Mouse (Mus musculus) adrenal gland, adult 2 months (tissue): ENCODE measurements around the gene G430095P16Rik. TPM values are rescaled to one million over a fixed set of nuclear protein-coding genes. Genes with fewer than 3 reads are reported as not detected.
A peak's percentile ranks its signal among the peaks of the same experiment; 100 is the strongest.

Experiments
- DNase-seq: peaks from one replicate; pipeline ENCODE4 v3.0.0; 2021
- long read RNA-seq: library from polyadenylated mRNA; stranded (forward); transcript quantifications from one replicate; pipeline ENCODE4 v2.0.0, GENCODE M21; 2021
- polyA plus RNA-seq: library from polyadenylated mRNA; depleted of rRNA; stranded (reverse); fragments of >200 nt; gene quantifications from 2 replicates; pipeline ENCODE4 v1.2.3, GENCODE M21; 2012; rRNA removed
- total RNA-seq, 2 experiments: library from RNA; stranded (reverse); gene quantifications; 2 replicates each; pipeline ENCODE4 v1.2.3; 2021

The G430095P16Rik gene
- total RNA-seq = under 1 TPM in 1 of 2 experiments, not detected in 1; 0.59 TPM
- 0.26 and 0.76 TPM in 2 replicates for polyA plus RNA-seq
- long read RNA-seq = 0 reads

DNA sequence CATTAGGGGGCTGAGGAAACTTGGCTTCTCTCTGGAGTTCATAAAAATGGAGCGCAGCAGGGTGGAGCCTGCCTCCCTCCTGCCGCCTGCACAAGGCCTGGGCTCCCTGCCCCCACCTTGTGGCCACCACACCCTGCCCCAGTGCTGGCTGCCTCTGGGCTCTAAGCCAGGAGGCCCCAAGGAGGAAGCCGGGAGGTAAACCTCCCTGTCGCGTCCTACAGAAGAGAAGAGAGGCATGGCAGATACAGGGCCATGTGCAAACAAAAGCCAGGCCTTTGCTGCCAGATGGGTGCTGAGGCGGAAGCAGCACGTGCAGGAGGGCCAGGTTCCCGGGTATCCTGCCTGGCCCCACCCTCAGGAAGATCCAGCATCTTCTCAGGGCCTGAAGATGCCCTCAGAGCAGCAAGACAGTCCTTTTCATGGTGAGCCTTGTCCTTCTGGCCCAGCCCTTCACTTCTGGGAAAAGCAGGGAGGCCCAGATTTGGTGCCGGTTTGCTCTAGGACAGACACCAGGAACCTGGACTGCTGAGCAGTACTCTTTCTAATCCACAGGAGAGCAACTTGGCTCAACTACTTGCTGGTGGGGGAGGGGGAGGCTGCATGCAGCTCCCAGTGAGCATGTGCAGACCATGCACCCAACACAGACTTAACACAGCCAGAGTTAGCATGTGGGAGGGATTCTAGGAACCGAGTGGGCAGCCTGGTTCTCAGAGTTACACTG, at the start of gene G430095P16Rik:
TSS of gene G430095P16Rik (plus strand) at position 158 of the 721 bp plus-strand sequence.
- DNase-seq = peak; percentile 71

DNA sequence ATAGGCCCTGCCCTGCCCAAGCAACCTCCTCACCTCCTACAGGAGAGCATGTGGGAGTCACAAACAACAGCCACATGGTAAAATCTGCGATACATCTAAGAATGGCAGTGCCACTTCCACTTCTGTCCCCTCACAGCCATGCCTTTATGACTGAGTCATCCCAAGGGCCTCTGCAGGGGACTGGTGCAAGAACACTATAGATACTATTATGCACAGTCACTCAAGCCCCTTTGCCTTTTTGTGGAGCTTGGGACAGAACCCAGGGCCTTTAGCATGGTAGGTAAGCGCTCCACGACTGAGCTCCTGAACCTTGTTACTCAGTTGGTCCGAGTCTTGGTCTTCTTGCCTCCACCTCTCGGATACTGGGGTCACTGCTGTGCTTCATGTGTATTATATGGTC, 45.5 kb upstream of the G430095P16Rik start:
- DNase-seq = no peak

DNA sequence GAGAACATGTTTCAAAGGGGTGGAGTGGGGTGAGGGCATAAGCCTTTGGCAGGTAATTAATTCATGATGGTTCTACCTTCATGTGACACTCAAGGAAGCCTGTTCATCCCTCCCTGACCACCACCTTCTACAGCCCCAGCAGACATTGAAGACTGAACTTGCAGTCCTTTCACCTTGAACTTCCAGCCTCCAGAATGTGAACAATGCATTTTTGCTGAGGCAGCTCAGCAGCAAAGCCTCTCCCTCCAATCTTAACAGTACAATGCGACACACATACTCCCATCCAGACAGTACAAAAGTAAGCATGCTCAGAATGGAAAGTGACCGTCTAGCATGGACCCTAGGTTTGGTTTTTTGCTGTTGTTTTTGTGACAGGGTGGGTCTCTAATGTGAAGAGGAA, 41.3 kb upstream of the G430095P16Rik start:
- no peak for DNase-seq

DNA sequence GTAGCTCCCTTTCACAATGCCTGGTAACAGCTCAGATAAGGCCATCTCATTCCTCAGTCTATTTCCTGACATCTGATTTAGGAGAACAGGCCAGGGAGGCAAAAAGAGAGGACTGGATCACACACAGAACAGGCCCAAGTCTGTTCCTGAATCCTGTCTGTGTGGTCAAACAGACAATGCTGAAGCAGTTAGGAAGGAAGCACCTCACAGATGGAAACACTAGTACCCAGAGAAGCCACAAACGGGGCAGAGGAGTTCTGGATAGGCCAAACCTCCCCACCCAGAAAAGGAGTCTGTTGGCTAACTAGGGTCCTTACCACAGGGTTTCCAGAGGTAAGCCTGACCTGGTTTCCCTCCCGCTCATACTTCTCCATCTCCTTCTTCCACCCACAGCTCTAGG, 40.5 kb upstream of the G430095P16Rik start:
- no peak for DNase-seq

DNA sequence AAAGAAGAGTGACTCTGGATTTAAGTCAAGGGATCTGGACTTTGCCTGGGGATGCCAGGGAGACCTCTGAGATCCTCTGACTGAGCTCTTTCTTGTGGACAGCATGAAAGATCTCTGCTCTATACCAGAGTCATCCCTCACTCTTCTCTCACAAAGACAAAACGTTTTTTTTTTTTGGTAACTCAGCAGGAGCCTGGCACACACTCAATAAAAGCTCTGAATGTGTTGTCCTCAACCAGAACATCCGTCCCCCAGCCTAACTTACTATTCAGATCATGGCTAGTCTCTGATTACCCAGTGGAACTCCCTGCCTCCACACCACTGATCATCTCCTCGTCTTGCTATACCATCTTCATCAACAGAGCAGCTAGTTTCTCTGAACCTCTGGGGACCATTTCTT, 38.3 kb upstream of the G430095P16Rik start:
- no peak for DNase-seq

DNA sequence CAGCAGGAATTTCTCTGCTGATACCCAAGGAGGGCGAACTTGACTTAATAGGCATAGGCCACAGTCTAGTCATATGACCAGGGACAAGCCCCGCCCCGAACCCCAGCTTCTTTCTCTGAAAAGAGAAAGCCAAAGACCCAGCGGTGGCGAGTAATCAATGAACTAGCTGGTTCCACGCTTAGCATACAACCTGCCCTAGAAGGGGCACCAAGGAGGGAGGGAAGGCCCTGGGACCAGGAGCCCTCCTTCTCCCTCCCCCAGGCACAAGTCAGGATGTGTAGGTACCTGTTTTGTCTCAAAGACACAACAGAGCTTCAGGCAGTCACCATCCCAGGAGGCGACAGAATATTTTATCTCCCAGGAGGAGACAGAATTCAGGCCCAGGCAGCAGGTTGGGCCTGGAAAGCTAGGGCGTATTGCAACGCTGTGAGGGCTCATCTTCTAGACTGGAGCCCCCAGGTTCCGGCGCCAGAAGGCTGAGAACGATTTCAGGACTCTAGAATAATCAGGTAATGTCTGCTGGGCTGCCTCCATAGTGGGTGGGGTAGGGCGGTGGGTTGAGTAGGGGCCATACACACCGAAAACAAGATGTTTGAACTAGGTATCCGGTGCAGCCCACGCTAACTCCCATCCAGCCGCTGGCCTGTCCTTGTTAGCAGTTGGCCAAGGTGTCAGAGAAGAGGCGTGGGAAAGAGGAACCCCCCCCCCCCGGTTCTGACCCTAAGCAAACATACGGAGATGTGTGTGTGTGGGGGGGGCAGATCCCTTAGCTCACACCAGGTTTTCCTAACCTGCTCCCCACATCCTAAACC, 36.4 kb upstream of the G430095P16Rik start, which contains the start of gene Trmt1:
TSS of gene Trmt1 (plus strand) at position 117 of the 812 bp plus-strand sequence.
- DNase-seq = peak; percentile 62

DNA sequence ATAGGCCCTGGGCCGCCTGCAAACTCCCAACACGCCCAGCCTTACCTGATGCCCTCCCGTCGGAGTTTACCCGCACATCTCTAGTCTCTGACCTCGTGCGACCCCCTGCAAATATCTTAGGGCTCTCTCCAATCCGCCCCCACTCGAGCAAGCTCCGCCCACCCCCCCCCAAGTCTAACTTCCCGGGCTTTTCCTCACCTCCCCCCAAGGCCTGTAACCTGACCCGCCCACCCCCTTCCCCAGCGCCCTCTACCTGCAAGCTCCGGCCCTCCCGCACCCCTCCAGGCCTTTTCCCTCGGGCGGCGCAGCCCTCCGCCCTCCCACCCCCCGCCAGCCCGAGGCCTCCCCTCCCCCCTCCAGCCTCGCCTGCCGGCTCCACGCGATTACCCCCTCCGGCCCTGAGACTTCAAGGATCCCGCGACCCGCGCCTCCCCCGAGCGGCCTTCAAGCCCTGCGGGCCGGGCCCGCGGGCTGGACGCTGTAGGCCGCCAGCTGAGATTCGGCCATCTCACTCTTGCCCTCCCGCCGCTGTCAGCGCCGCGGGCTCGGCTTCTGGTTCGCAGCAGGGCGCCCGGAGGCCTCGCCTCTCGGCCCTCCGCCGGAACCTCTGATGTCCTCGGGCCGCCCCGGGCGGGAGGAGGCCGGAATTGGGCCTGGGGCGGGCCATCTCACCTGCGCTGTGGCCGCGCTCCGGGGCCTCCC, 35.7 kb upstream of the G430095P16Rik start:
- no peak for DNase-seq

DNA sequence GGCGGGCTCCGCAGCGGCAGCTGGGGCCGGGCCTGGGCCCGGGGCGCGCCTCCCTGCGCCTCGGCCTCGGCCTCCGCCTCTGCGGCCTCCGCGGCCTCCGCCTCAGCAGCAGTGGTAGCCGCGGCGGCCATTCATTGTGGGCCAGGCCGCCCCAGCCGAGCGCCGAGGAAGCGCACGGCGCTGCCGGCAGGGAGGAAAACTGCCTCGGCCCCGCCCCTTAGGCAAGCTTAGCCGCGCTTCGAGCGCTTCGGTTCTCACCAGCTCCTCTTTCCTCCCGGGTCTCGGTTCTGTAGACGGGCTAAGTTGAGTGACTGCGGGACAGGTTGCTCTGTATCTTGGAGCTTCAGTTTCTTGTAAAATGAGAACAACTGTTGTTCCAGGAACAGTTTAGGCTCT, 35.1 kb upstream of the G430095P16Rik start, which contains the start of gene Nacc1:
TSS of gene Nacc1 (minus strand) at position 158 of the 396 bp plus-strand sequence.
- peak; percentile 93 for DNase-seq

DNA sequence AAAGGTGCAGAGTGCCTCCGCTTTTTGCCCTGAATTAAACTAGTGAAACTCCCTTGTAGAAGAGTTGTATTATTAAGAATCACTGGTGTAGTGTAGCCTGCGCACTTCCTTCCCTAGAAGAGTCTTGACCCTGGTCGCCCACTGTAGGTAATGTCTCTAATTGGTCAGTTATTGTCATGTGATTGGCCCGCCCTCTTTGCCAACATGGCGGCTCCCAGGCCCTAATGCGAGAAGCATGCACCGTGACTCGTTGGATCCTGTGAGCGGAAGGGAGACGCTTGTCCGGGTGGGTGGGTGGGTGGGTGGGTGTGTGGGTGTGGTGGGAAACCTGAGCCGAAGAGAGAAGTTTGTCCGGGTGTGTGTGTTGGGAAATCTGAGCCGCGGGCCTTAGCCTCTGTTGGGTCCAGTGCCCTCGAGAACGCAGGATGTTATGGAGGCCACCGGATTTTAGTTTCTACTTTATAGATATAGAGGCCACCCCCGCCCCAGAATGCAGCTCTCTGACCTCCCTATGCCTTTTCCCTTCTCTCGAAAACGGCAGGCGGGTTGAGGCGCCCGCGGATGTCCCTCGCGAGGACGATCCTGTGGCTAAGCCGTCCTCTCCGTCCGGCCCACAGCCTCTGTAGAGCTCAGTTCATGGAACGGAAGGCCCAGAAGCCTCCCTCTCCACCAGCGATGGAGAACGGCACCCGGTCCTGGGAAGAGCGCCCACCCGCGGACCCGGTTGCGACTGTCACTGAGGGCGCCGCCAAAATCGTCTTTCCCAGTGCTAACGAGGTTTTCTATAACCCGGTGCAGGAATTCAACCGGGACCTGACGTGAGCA, 33.5 kb upstream of the G430095P16Rik start:
- peak; percentile 95 for DNase-seq

DNA sequence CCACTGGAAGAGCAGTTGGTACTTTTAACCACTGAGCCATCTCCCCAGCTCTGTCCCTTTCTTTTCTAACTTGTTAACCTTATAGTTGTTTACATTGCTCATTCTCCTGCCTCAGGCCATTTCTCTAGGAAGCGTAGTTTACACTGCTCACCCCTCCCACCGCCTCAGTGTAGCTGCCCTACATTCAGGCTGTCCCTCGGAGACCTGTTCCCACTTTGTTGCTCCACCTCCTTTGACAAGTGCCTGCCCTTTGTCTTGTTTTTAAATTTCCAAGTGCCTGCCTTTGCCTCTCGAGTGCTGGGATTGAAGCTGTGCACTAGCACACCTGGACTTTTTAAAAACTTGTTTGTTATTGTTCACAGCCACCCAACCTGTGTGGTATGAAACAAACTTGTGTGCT, 29.5 kb upstream of the G430095P16Rik start:
- no peak for DNase-seq

DNA sequence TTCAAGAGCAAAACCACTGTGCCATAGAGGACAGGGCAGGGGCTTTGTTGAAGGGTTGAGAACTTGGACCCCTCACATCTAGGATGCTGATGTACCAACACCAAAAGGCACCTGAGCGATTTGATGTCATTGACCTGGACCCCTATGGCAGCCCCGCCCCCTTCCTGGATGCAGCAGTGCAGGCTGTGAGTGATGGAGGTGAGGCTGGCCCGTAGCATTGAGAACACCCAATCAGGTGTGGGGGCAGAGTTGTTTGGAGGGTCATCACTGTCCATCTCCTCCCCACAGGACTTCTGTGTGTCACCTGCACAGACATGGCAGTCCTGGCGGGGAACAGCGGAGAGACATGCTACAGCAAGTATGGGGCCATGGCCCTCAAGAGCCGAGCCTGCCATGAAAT, 27.7 kb upstream of the G430095P16Rik start:
- DNase-seq = no peak

DNA sequence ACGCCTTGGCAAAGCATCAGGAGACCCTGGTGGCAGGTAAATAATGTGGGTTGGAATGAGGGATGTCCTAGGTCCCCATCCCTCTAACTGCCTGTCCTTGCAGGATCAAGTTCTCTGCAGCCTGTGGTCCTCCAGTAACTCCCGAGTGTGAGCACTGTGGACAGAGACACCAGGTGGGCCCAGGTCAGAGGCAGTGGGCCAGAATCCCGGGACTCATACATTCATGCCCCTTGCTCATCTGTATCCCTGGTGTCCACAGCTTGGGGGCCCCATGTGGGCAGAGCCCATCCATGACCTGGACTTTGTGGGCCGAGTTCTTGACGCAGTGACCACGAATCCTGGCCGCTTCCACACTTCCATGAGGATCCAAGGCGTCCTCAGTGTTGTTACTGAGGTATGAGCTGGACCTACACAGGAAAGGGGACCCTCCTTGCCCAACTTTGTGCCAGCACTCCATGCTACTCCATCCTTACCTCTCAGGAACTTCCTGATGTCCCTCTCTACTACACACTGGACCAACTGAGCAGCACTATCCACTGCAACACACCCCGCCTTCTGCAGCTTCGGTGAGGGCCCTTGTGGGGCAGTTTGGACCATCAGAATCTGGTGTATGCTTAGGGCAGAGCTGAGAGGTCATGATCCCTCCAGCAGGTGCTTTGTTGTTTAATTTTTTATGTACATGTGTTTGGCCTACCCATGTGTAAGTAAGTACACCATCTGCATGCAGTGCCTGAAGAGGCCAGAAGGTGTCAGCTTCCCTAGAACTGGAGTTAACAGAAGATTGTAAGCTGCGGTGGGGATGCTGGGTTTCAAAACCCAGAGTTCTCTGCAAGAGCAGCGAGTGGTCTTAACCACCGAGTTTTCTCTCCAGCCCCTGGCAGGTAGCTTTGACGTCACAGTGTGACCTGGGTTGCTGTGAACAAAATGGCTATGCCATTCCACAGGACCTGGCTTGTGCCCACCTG, 25.4 kb upstream of the G430095P16Rik start:
- DNase-seq = no peak

DNA sequence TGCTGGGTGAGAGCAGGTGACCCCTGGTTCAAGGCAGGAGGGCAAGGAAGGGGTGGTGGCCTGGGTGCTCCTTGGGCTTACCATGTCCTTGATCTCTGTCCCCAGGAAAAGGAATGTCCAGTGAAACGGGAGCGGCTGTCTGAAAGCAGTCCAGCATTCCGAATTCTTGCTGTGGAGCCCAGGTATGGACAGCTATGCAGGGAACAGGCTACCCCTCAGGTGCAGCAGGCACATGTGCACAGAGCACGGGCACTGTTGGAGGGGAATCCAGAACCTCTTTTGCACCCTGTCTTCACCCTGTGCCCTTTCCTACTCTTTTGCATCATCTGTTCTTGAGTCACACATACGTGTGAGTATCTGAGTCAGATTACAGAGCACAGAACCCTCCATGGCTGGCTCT, 24.5 kb upstream of the G430095P16Rik start:
- DNase-seq = no peak

DNA sequence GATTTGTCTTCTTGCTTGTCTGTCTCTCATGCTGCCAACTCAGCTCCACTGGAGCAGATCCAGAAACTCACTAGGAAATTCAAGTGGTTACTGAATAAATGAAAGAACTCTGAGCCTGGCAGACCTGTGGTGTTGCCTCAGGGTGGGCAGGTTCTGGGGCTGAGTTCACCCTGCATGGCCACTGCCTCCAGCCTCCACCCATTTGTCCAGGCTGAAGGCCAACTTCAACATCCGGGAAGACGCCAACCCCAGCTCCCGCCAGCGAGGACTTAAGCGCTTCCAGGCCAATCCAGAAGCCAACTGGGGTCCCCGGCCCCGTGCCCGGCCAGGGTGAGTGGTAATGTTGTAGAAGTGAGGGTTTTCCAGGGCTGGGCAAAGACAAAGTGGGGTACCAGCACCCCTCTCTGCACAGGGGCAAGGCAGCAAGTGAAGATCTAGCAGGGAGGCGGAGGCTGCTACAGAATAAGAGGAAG, 23.8 kb upstream of the G430095P16Rik start:
- peak; percentile 74 for DNase-seq

DNA sequence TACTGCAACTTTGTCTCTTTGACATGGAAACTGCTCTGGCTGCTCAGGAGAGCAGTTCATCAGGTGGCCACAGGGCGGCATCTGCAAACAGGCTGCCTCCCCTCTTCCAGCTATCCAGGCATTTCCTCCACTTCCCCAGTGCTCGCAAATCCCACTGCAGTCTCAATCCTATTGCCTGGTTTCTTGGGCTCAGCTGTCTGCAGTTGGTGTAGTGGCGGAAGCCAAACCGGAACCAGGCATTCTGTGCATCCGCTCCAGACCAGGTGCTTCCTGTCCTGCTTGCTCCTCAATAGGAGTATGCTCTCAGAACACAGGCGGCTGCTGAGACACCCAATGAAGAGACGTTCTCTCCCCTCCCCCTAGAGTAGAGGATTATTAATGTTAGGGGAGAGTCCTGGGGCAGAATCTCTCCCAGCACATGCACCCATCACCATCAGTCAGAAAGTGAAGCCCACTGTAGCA, 22.9 kb upstream of the G430095P16Rik start:
- DNase-seq = peak; percentile 68

DNA sequence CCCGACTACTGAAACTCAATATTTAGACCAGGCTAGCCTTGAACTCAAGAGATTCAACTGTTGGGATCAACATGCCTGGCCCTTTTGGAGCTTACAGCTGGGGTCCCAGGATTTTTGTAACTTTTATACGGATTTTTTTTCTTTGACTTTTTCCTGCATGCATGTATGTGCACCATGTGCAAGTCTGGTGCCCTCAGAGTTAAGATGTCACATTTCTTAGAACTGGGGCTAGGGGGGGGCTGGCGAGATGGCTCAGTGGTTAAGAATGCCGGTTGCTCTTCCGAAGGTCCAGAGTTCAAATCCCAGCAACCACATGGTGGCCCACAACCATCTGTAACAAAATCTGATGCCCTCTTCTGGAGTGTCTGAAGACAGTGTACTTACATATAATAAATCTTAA, 22.3 kb upstream of the G430095P16Rik start:
- no peak for DNase-seq

DNA sequence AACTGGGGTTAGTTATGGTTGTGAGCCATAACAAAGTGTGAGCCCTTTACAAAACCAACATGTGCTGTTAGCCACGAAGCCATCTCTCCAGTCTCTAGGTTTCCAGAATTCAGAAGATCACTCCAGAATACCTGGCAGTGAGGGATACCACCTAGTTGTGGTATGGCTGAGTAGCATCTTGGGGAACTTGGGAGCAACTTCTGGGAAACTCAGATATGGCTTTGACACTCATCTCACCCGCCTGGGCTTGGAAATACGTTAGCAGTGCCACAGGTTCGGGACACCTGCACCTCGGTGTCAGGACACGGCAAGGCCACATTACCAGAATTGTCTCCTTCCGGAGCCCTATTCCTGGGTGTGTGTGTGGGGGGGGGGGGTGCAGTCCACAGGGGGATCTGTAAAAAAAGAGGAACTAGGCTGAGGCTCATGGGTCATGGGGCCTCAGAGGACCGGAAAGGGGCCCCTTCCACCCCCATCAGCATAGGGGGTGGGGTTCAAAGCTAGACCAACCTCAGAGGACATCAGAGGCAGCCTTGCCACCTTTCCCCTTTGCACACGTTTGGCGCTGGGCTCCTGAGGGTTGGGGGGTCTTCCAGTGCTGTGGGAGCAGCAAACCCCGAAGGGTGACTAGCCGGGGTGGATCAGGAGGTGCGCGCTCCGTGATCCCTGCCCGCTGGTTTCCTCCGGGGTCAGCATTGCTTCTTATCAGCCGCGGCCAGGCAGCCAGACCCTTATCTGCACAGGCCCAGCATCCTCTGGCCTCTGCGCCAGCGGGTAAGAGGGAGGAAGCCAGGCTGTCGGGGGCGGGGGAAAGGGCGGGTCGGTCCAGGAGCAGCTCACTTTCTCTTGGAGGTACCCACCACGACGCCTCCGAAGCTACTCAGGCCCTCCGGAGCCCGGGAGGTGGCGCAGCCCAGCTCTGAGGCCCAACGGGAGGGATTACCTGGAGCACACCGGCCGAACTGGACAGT, 21.6 kb upstream of the G430095P16Rik start, which contains the start of gene Lyl1:
TSS of gene Lyl1 (plus strand) at position 517 of the 971 bp plus-strand sequence.
- DNase-seq = peak; percentile 78

DNA sequence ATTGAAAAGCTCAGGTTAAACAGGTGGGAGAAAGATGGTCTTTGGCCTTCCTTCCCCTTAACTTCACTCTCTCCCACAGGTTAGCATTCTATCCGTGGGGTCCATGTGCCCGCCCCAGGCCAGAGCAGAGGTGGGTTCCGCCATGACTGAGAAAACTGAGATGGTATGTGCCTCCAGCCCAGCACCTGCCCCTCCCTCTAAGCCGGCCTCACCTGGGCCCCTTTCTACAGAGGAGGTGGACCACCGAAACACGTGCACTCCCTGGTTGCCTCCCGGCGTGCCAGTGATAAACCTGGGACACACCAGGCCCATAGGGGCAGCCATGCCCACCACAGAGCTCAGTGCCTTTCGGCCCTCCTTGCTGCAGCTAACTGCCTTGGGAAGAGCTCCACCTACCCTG, 20.2 kb upstream of the G430095P16Rik start:
- no peak for DNase-seq
